Mouse (Mus musculus): ENCODE measurements around the gene Nrp2. TPM values are rescaled to one million over a fixed set of nuclear protein-coding genes. Genes with fewer than 3 reads are reported as not detected.

The Nrp2 gene
- polyA plus RNA-seq, 1 experiment from 2014 or later: 11.2 TPM

GRCm38 (mm10) chr1:62732036-62732435, 29.0 kb downstream of the Nrp2 start:
- 87% methylated on average over 6 of the region's 6 CpGs for WGBS
- no peaks in the 10 kb centered on the region; the same call in 1 of the 2 replicates for H3K27me3 ChIP-seq (ENCODE audit: insufficient read depth, low read length)
- H3K4me1 ChIP-seq (ENCODE audit: insufficient read depth, low read length): peaks cover 24% of the 10 kb centered on the region
- no peak overlapping the region for H3K4me2 ChIP-seq (replicated peaks; ENCODE audit: low read depth, low read length)
- H3K27ac ChIP-seq (ENCODE audit: low read length): no peak overlapping the region
- ATAC-seq (ENCODE audit: low FRiP score, low TSS enrichment): no peak
- H3K36me3 ChIP-seq (ENCODE audit: insufficient read depth, low read length): no peaks in the 10 kb centered on the region
- no peaks in the 10 kb centered on the region for H3K9me3 ChIP-seq (ENCODE audit: low read length)
- H3K4me3 ChIP-seq (ENCODE audit: low read length): no peak overlapping the region
- no peak overlapping the region for H3K9ac ChIP-seq (replicated peaks; ENCODE audit: low read length)

- no peaks in the 10 kb centered on the region for H3K36me3 ChIP-seq (ENCODE audit: insufficient read depth, low read length)
- H3K4me1 ChIP-seq (ENCODE audit: insufficient read depth, low read length): peaks cover 3% of the 10 kb centered on the region
- H3K4me2 ChIP-seq (replicated peaks; ENCODE audit: low read depth, low read length): no peak overlapping the region
- no peaks in the 10 kb centered on the region for H3K9me3 ChIP-seq (ENCODE audit: low read length)
- no peak overlapping the region for H3K9ac ChIP-seq (replicated peaks; ENCODE audit: low read length)
- H3K27ac ChIP-seq (ENCODE audit: low read length): no peak overlapping the region
- no peak overlapping the region for H3K4me3 ChIP-seq (ENCODE audit: low read length)
- no peaks in the 10 kb centered on the region for H3K27me3 ChIP-seq (ENCODE audit: insufficient read depth, low read length)
- 77% methylated on average over 5 of the region's 5 CpGs for WGBS
- ATAC-seq (ENCODE audit: low FRiP score, low TSS enrichment): no peak
These were observed 31.4 kb downstream of the Nrp2 start for GRCm38 (mm10) chr1:62734420-62734931.

GRCm38 (mm10) chr1:62734980-62735379, 31.9 kb downstream of the Nrp2 start:
- Histone ChIP-seq H3K9ac (replicated peaks; ENCODE audit: low read length) (no peak overlapping the region), H3K4me2 (replicated peaks; ENCODE audit: low read depth, low read length) (no peak overlapping the region), H3K27me3 (ENCODE audit: insufficient read depth, low read length) (no peaks in the 10 kb centered on the region), H3K4me1 (ENCODE audit: insufficient read depth, low read length) (no peaks in the 10 kb centered on the region; the same call in 1 of the 2 replicates), H3K9me3 (ENCODE audit: low read length) (no peaks in the 10 kb centered on the region), H3K4me3 (ENCODE audit: low read length) (no peak overlapping the region), H3K36me3 (ENCODE audit: insufficient read depth, low read length) (no peaks in the 10 kb centered on the region), H3K27ac (ENCODE audit: low read length) (no peak overlapping the region)
- ATAC-seq (ENCODE audit: low FRiP score, low TSS enrichment): no peak
- 62% methylated on average over 4 of the region's 4 CpGs for WGBS

GRCm38 (mm10) chr1:62735835-62736234, 32.8 kb downstream of the Nrp2 start:
- ATAC-seq (ENCODE audit: low FRiP score, low TSS enrichment): no peak
- H3K4me3 ChIP-seq (ENCODE audit: low read length): no peak overlapping the region
- no peak overlapping the region for H3K27ac ChIP-seq (ENCODE audit: low read length)
- H3K9me3 ChIP-seq (ENCODE audit: low read length): no peaks in the 10 kb centered on the region
- 68% methylated on average over 4 of the region's 4 CpGs for WGBS
- H3K36me3 ChIP-seq (ENCODE audit: insufficient read depth, low read length): no peaks in the 10 kb centered on the region
- no peak overlapping the region for H3K4me2 ChIP-seq (replicated peaks; ENCODE audit: low read depth, low read length)
- no peaks in the 10 kb centered on the region for H3K4me1 ChIP-seq (ENCODE audit: insufficient read depth, low read length)
- no peak overlapping the region for H3K9ac ChIP-seq (replicated peaks; ENCODE audit: low read length)
- no peaks in the 10 kb centered on the region for H3K27me3 ChIP-seq (ENCODE audit: insufficient read depth, low read length)

- no peaks in the 10 kb centered on the region for H3K9me3 ChIP-seq (ENCODE audit: low read length)
- no peak for ATAC-seq (ENCODE audit: low FRiP score, low TSS enrichment)
These were observed 33.4 kb downstream of the Nrp2 start for GRCm38 (mm10) chr1:62736455-62737012.

GRCm38 (mm10) chr1:62738165-62738564, 35.1 kb downstream of the Nrp2 start:
- no peak for ATAC-seq (ENCODE audit: low FRiP score, low TSS enrichment)
- H3K4me3 ChIP-seq (ENCODE audit: low read length): no peak overlapping the region
- H3K4me2 ChIP-seq (replicated peaks; ENCODE audit: low read depth, low read length): no peak overlapping the region
- no peak overlapping the region for H3K27ac ChIP-seq (ENCODE audit: low read length)
- no peaks in the 10 kb centered on the region for H3K27me3 ChIP-seq (ENCODE audit: insufficient read depth, low read length)
- no peak overlapping the region for H3K9ac ChIP-seq (replicated peaks; ENCODE audit: low read length)
- 91% methylated on average over 11 of the region's 11 CpGs for WGBS
- H3K9me3 ChIP-seq (ENCODE audit: low read length): no peaks in the 10 kb centered on the region
- no peaks in the 10 kb centered on the region for H3K36me3 ChIP-seq (ENCODE audit: insufficient read depth, low read length)
- peaks cover 3% of the 10 kb centered on the region for H3K4me1 ChIP-seq (ENCODE audit: insufficient read depth, low read length)

More at GRCm38 (mm10) chr1:62736455-62737012, 33.4 kb downstream of the Nrp2 start:
- H3K27ac ChIP-seq (ENCODE audit: low read length): no peak overlapping the region
- WGBS: 50% methylated on average over 8 of the region's 8 CpGs
- no peak overlapping the region for H3K4me2 ChIP-seq (replicated peaks; ENCODE audit: low read depth, low read length)
- H3K4me3 ChIP-seq (ENCODE audit: low read length): no peak overlapping the region
- no peak overlapping the region for H3K9ac ChIP-seq (replicated peaks; ENCODE audit: low read length)
- H3K4me1 ChIP-seq (ENCODE audit: insufficient read depth, low read length): no peaks in the 10 kb centered on the region
- no peaks in the 10 kb centered on the region for H3K27me3 ChIP-seq (ENCODE audit: insufficient read depth, low read length)
- H3K36me3 ChIP-seq (ENCODE audit: insufficient read depth, low read length): no peaks in the 10 kb centered on the region

GRCm38 (mm10) chr1:62742092-62742491, 39.0 kb downstream of the Nrp2 start:
- Histone ChIP-seq H3K27ac (ENCODE audit: low read length) (no peak overlapping the region), H3K9ac (replicated peaks; ENCODE audit: low read length) (no peak overlapping the region), H3K4me1 (ENCODE audit: insufficient read depth, low read length) (peaks cover 7% of the 10 kb centered on the region), H3K4me2 (replicated peaks; ENCODE audit: low read depth, low read length) (no peak overlapping the region), H3K27me3 (ENCODE audit: insufficient read depth, low read length) (no peaks in the 10 kb centered on the region), H3K4me3 (ENCODE audit: low read length) (no peak overlapping the region), H3K9me3 (ENCODE audit: low read length) (no peaks in the 10 kb centered on the region), H3K36me3 (ENCODE audit: insufficient read depth, low read length) (no peaks in the 10 kb centered on the region; the same call in 1 of the 2 replicates)
- WGBS: 20% methylated on average over 3 of the region's 3 CpGs
- ATAC-seq (ENCODE audit: low FRiP score, low TSS enrichment): no peak

GRCm38 (mm10) chr1:62743064-62743694, 40.1 kb downstream of the Nrp2 start:
- ATAC-seq (ENCODE audit: low FRiP score, low TSS enrichment): peak; percentile 54; the same call in 1 of the 2 replicates
- WGBS: 27% methylated on average over 8 of the region's 8 CpGs
- Histone ChIP-seq H3K4me1 (ENCODE audit: insufficient read depth, low read length) (peaks cover 7% of the 10 kb centered on the region), H3K9ac (replicated peaks; ENCODE audit: low read length) (no peak overlapping the region), H3K27ac (ENCODE audit: low read length) (no peak overlapping the region), H3K27me3 (ENCODE audit: insufficient read depth, low read length) (no peaks in the 10 kb centered on the region), H3K9me3 (ENCODE audit: low read length) (no peaks in the 10 kb centered on the region), H3K4me3 (ENCODE audit: low read length) (no peak overlapping the region), H3K36me3 (ENCODE audit: insufficient read depth, low read length) (no peaks in the 10 kb centered on the region; the same call in 1 of the 2 replicates), H3K4me2 (replicated peaks; ENCODE audit: low read depth, low read length) (no peak overlapping the region)

- H3K36me3 ChIP-seq (ENCODE audit: insufficient read depth, low read length): no peaks in the 10 kb centered on the region; the same call in 1 of the 2 replicates
- no peak for ATAC-seq (ENCODE audit: low FRiP score, low TSS enrichment)
- H3K9me3 ChIP-seq (ENCODE audit: low read length): no peaks in the 10 kb centered on the region
- peaks cover 12% of the 10 kb centered on the region for H3K4me1 ChIP-seq (ENCODE audit: insufficient read depth, low read length)
- no peak overlapping the region for H3K4me2 ChIP-seq (replicated peaks; ENCODE audit: low read depth, low read length)
- 92% methylated on average over 8 of the region's 8 CpGs for WGBS
- H3K27me3 ChIP-seq (ENCODE audit: insufficient read depth, low read length): peaks cover 8% of the 10 kb centered on the region; the same call in 1 of the 2 replicates
- no peak overlapping the region for H3K27ac ChIP-seq (ENCODE audit: low read length)
- no peak overlapping the region for H3K4me3 ChIP-seq (ENCODE audit: low read length)
- no peak overlapping the region for H3K9ac ChIP-seq (replicated peaks; ENCODE audit: low read length)
These were observed 42.8 kb downstream of the Nrp2 start for GRCm38 (mm10) chr1:62745889-62746288.
